Mouse (Mus musculus) limb, embryonic 15.5 days (tissue): ENCODE results near the gene Amhr2. TPM values are rescaled to one million over a fixed set of nuclear protein-coding genes. Genes with fewer than 3 reads are reported as not detected.

ENCODE experiments used
- ATAC-seq: fragments of 200-750 bp; cut with Nextera tagmentation; 2 replicates; pipeline ENCODE4 v1.8.0; 2017; ENCODE audit warnings: low read depth, moderate TSS enrichment; ENCODE audit not compliant: insufficient number of reproducible peaks, low FRiP score, low TSS enrichment
- H3K27ac ChIP-seq: fragments of 300-500 bp; sonication (generic); 2 replicates; pipeline ENCODE4 v1.5.1; 2015; ENCODE audit warnings: moderate library complexity, mild to moderate bottlenecking, inconsistent platforms
- H3K27me3 ChIP-seq: fragments of 300-500 bp; sonication (generic); 2 replicates; pipeline ENCODE4 v1.6.1; 2015; ENCODE audit warnings: inconsistent platforms
- H3K36me3 ChIP-seq: fragments of 300-500 bp; sonication (generic); 2 replicates; pipeline ENCODE4 v1.6.1; 2015; ENCODE audit warnings: inconsistent platforms
- H3K4me1 ChIP-seq: fragments of 300-500 bp; sonication (generic); 2 replicates; pipeline ENCODE4 v1.6.1; 2015; ENCODE audit warnings: inconsistent platforms
- H3K4me2 ChIP-seq: fragments of 300-500 bp; sonication (generic); 2 replicates; pipeline ENCODE4 v1.6.1; 2015; ENCODE audit warnings: mild to moderate bottlenecking, inconsistent platforms
- H3K4me3 ChIP-seq: fragments of 300-500 bp; sonication (generic); 2 replicates; pipeline ENCODE4 v1.5.1; 2015; ENCODE audit warnings: mild to moderate bottlenecking, inconsistent platforms
- H3K9ac ChIP-seq: fragments of 300-500 bp; sonication (generic); 2 replicates; pipeline ENCODE4 v1.6.1; 2015; ENCODE audit warnings: inconsistent platforms
- H3K9me3 ChIP-seq: fragments of 300-500 bp; sonication (generic); 2 replicates; pipeline ENCODE4 v1.6.1; 2016; ENCODE audit warnings: inconsistent platforms
- WGBS: fragments of 180-500 bp; shearing (Covaris S2); methylation state at CpG from one replicate; pipeline ENCODE4 v1.1.7; 2015; 5-methylcytosine and 5-hydroxymethylcytosine counted together
- polyA plus RNA-seq: library from polyadenylated mRNA; unstranded; fragments of >200 nt; fragmentation: Nextera tagmentation; extraction: Ambion mirVana; gene quantifications from 2 replicates; pipeline ENCODE4 v1.2.1, GENCODE M21; 2015

Gene Amhr2
- polyA plus RNA-seq, 1 experiment from 2014 or later = 1.0 TPM

GRCm38 (mm10) chr15:102433173-102433572 lies 12.0 kb upstream of the Amhr2 start:
- Histone ChIP-seq H3K9me3 (no peaks in the 10 kb centered on the region), H3K36me3 (peaks cover 77% of the 10 kb centered on the region), H3K4me3 (no peak overlapping the region), H3K9ac (no peak overlapping the region), H3K4me2 (no peak overlapping the region), H3K27me3 (no peaks in the 10 kb centered on the region), H3K27ac (no peak overlapping the region), H3K4me1 (no peaks in the 10 kb centered on the region)
- no peak for ATAC-seq
- 91% methylated on average over 4 of the region's 4 CpGs for WGBS

- ATAC-seq = no peak
- H3K27ac ChIP-seq = no peak overlapping the region
- H3K36me3 ChIP-seq = peaks cover 10% of the 10 kb centered on the region
- WGBS = 47% methylated on average over 2 of the region's 2 CpGs
- H3K27me3 ChIP-seq = no peaks in the 10 kb centered on the region
- no peak overlapping the region for H3K4me2 ChIP-seq
- no peaks in the 10 kb centered on the region for H3K9me3 ChIP-seq
- no peaks in the 10 kb centered on the region for H3K4me1 ChIP-seq
- no peak overlapping the region for H3K4me3 ChIP-seq
- no peak overlapping the region for H3K9ac ChIP-seq
These were observed 2.7 kb upstream of the Amhr2 start for GRCm38 (mm10) chr15:102442490-102442889.

- ATAC-seq = no peak
- no peaks in the 10 kb centered on the region for H3K36me3 ChIP-seq
- no peaks in the 10 kb centered on the region for H3K27me3 ChIP-seq
- no peak overlapping the region for H3K27ac ChIP-seq
- H3K4me1 ChIP-seq = no peaks in the 10 kb centered on the region
- WGBS = 49% methylated on average over 5 of the region's 6 CpGs
- H3K9me3 ChIP-seq = no peaks in the 10 kb centered on the region
- H3K4me3 ChIP-seq = no peak overlapping the region
- no peak overlapping the region for H3K4me2 ChIP-seq
- no peak overlapping the region for H3K9ac ChIP-seq
These were observed 1.3 kb downstream of the Amhr2 start for GRCm38 (mm10) chr15:102446448-102446847.

- no peaks in the 10 kb centered on the region for H3K36me3 ChIP-seq
- H3K9me3 ChIP-seq = no peaks in the 10 kb centered on the region
These were observed 4.2 kb downstream of the Amhr2 start for GRCm38 (mm10) chr15:102449366-102449765.

GRCm38 (mm10) chr15:102450928-102451327 lies 5.8 kb downstream of the Amhr2 start:
- Histone ChIP-seq H3K9me3 (no peaks in the 10 kb centered on the region), H3K4me3 (no peak overlapping the region), H3K27me3 (no peaks in the 10 kb centered on the region), H3K27ac (no peak overlapping the region), H3K4me2 (no peak overlapping the region), H3K4me1 (no peaks in the 10 kb centered on the region), H3K36me3 (no peaks in the 10 kb centered on the region), H3K9ac (no peak overlapping the region)
- WGBS = 38% methylated on average over 7 of the region's 7 CpGs
- no peak for ATAC-seq

More at GRCm38 (mm10) chr15:102449366-102449765, 4.2 kb downstream of the Amhr2 start:
- H3K4me3 ChIP-seq = no peak overlapping the region
- no peaks in the 10 kb centered on the region for H3K4me1 ChIP-seq
- H3K27ac ChIP-seq = no peak overlapping the region
- no peak for ATAC-seq
- H3K4me2 ChIP-seq = no peak overlapping the region
- 42% methylated on average over 8 of the region's 8 CpGs for WGBS
- no peak overlapping the region for H3K9ac ChIP-seq
- no peaks in the 10 kb centered on the region for H3K27me3 ChIP-seq

GRCm38 (mm10) chr15:102451666-102452430 lies 6.7 kb downstream of the Amhr2 start:
- H3K9ac ChIP-seq = no peak overlapping the region
- no peak overlapping the region for H3K4me3 ChIP-seq
- ATAC-seq = no peak
- no peaks in the 10 kb centered on the region for H3K36me3 ChIP-seq
- no peaks in the 10 kb centered on the region for H3K4me1 ChIP-seq
- no peak overlapping the region for H3K4me2 ChIP-seq
- H3K27me3 ChIP-seq = no peaks in the 10 kb centered on the region
- no peak overlapping the region for H3K27ac ChIP-seq
- WGBS = 78% methylated on average over 26 of the region's 26 CpGs
- H3K9me3 ChIP-seq = no peaks in the 10 kb centered on the region

- WGBS = 36% methylated on average over 6 of the region's 6 CpGs
- Histone ChIP-seq H3K36me3 (no peaks in the 10 kb centered on the region), H3K9ac (no peak overlapping the region), H3K27me3 (no peaks in the 10 kb centered on the region), H3K9me3 (no peaks in the 10 kb centered on the region), H3K4me3 (no peak overlapping the region), H3K27ac (no peak overlapping the region), H3K4me1 (peaks cover 12% of the 10 kb centered on the region), H3K4me2 (no peak overlapping the region)
- ATAC-seq = no peak
These were observed 10.8 kb downstream of the Amhr2 start for GRCm38 (mm10) chr15:102455993-102456392.

- ATAC-seq = no peak
- H3K27ac ChIP-seq = no peak overlapping the region
These were observed 13.0 kb downstream of the Amhr2 start for GRCm38 (mm10) chr15:102458050-102458736.

GRCm38 (mm10) chr15:102458904-102459317 lies 13.7 kb downstream of the Amhr2 start, which contains the start of gene Prr13:
Prr13 (plus strand) TSS chr15:102459028.
- 0% methylated on average over 19 of the region's 19 CpGs for WGBS
- 0 out of 2 replicates have a peak, but pooled peaks cover 5% of the 10 kb centered on the region for H3K36me3 ChIP-seq
- no peaks in the 10 kb centered on the region for H3K27me3 ChIP-seq
- no peaks in the 10 kb centered on the region for H3K9me3 ChIP-seq
- H3K27ac ChIP-seq = no peak within 1 kb of the TSS
- H3K9ac ChIP-seq = no peak within 1 kb of the TSS
- peak within 1 kb of the TSS; percentile 55 for H3K4me2 ChIP-seq
- H3K4me1 ChIP-seq = peaks cover 12% of the 10 kb centered on the region
- ATAC-seq = peak; percentile 49; the same call in 1 of the 2 replicates
- H3K4me3 ChIP-seq = peak within 1 kb of the TSS; percentile 44

More at GRCm38 (mm10) chr15:102458050-102458736, 13.0 kb downstream of the Amhr2 start:
- Histone ChIP-seq H3K4me2 (peak overlapping the region; percentile 55), H3K36me3 (0 out of 2 replicates have a peak, but pooled peaks cover 5% of the 10 kb centered on the region), H3K27me3 (no peaks in the 10 kb centered on the region), H3K9ac (no peak overlapping the region), H3K4me3 (peak overlapping the region; percentile 44), H3K4me1 (peaks cover 12% of the 10 kb centered on the region), H3K9me3 (no peaks in the 10 kb centered on the region)
- WGBS = 82% methylated on average over 5 of the region's 5 CpGs

GRCm38 (mm10) chr15:102459381-102459780 lies 14.2 kb downstream of the Amhr2 start:
- no peaks in the 10 kb centered on the region for H3K27me3 ChIP-seq
- peak overlapping the region; percentile 55 for H3K4me2 ChIP-seq
- 33% methylated on average over 6 of the region's 6 CpGs for WGBS
- H3K9me3 ChIP-seq = no peaks in the 10 kb centered on the region
- peaks cover 12% of the 10 kb centered on the region for H3K4me1 ChIP-seq
- H3K27ac ChIP-seq = no peak overlapping the region
- no peak overlapping the region for H3K9ac ChIP-seq
- H3K4me3 ChIP-seq = peak overlapping the region; percentile 44
- ATAC-seq = no peak
- 0 out of 2 replicates have a peak, but pooled peaks cover 5% of the 10 kb centered on the region for H3K36me3 ChIP-seq

GRCm38 (mm10) chr15:102459847-102460246 lies 14.7 kb downstream of the Amhr2 start:
- Histone ChIP-seq H3K27me3 (no peaks in the 10 kb centered on the region), H3K9me3 (no peaks in the 10 kb centered on the region), H3K9ac (no peak overlapping the region), H3K27ac (no peak overlapping the region), H3K4me2 (peak overlapping the region; percentile 55), H3K4me1 (peaks cover 12% of the 10 kb centered on the region), H3K36me3 (0 out of 2 replicates have a peak, but pooled peaks cover 5% of the 10 kb centered on the region), H3K4me3 (peak overlapping the region; percentile 44; the same call in 1 of the 2 replicates)
- WGBS = 58% methylated on average over 5 of the region's 5 CpGs
- ATAC-seq = no peak

- no peak overlapping the region for H3K27ac ChIP-seq
- H3K36me3 ChIP-seq = 0 out of 2 replicates have a peak, but pooled peaks cover 5% of the 10 kb centered on the region
- ATAC-seq = no peak
- 83% methylated on average over 12 of the region's 12 CpGs for WGBS
- no peak overlapping the region for H3K4me2 ChIP-seq
- H3K27me3 ChIP-seq = no peaks in the 10 kb centered on the region
- no peaks in the 10 kb centered on the region for H3K9me3 ChIP-seq
- no peak overlapping the region for H3K4me3 ChIP-seq
- H3K4me1 ChIP-seq = peaks cover 12% of the 10 kb centered on the region
- no peak overlapping the region for H3K9ac ChIP-seq
These were observed 15.2 kb downstream of the Amhr2 start for GRCm38 (mm10) chr15:102460409-102460808.
